Mouse (Mus musculus) intestine, embryonic 15.5 days (tissue): ENCODE results near the gene Ppp4r1. TPM values are rescaled to one million over a fixed set of nuclear protein-coding genes. Genes with fewer than 3 reads are reported as not detected.

Source experiments
- ATAC-seq: fragments of 200-750 bp; cut with Nextera tagmentation; 2 replicates; pipeline ENCODE4 v1.8.0; 2017; ENCODE audit warnings: moderate TSS enrichment, moderate library complexity
- H3K27ac ChIP-seq: fragments of 300-500 bp; sonication (generic); 2 replicates; pipeline ENCODE4 v1.5.1; 2015; ENCODE audit warnings: mild to moderate bottlenecking, inconsistent platforms
- H3K27me3 ChIP-seq: fragments of 300-500 bp; sonication (generic); replicated peaks from 2 replicates; pipeline ENCODE4 v1.6.1; 2015; ENCODE audit warnings: inconsistent platforms
- H3K36me3 ChIP-seq: fragments of 300-500 bp; sonication (generic); 2 replicates; pipeline ENCODE4 v1.6.1; 2015; ENCODE audit warnings: inconsistent platforms
- H3K4me1 ChIP-seq: fragments of 300-500 bp; sonication (generic); replicated peaks from 2 replicates; pipeline ENCODE4 v1.6.1; 2015; ENCODE audit warnings: inconsistent platforms
- H3K4me2 ChIP-seq: fragments of 300-500 bp; sonication (generic); replicated peaks from 2 replicates; pipeline ENCODE4 v1.6.1; 2015; ENCODE audit warnings: mild to moderate bottlenecking, inconsistent platforms
- H3K4me3 ChIP-seq: fragments of 300-500 bp; sonication (generic); replicated peaks from 2 replicates; pipeline ENCODE4 v1.5.1; 2015; ENCODE audit warnings: inconsistent platforms
- H3K9ac ChIP-seq: fragments of 300-500 bp; sonication (generic); 2 replicates; pipeline ENCODE4 v1.6.1; 2015; ENCODE audit warnings: inconsistent platforms
- H3K9me3 ChIP-seq: fragments of 300-500 bp; sonication (generic); 2 replicates; pipeline ENCODE4 v1.6.1; 2016; ENCODE audit warnings: inconsistent platforms
- WGBS: fragments of 180-500 bp; shearing (Covaris S2); methylation state at CpG from one replicate; pipeline ENCODE4 v1.1.7; 2015; 5-methylcytosine and 5-hydroxymethylcytosine counted together
- polyA plus RNA-seq: library from polyadenylated mRNA; unstranded; fragments of >200 nt; fragmentation: Nextera tagmentation; extraction: Ambion mirVana; gene quantifications from 2 replicates; pipeline ENCODE4 v1.2.1, GENCODE M21; 2015

The Ppp4r1 gene
- polyA plus RNA-seq, 1 experiment from 2014 or later, result 35.1 TPM

DNA sequence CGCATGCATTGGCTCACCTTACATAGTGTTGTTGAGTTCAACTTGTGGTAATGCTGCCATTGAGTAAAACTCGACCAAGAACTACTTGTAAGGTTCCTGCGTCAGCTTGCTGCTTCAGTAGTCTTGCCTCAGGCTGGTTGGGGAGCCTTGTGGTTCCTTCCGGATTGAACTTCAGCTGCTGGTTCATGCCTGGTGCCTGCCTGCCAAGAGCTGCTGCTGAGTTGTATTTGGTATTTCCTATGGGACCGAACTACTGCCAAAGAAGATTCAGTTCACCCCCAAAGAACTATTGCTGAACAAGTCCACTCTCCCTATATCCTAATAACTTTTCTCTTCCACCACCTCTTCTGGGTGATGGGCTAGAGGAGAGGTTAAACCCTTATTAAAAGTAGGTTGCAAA lies 107.1 kb downstream of the Ppp4r1 start:
- 86% methylated on average over 5 of the region's 5 CpGs for WGBS
- Histone ChIP-seq H3K9ac (no peak overlapping the region), H3K27ac (no peak overlapping the region), H3K27me3 (no peaks in the 10 kb centered on the region), H3K36me3 (no peaks in the 10 kb centered on the region), H3K9me3 (no peaks in the 10 kb centered on the region), H3K4me1 (no peaks in the 10 kb centered on the region; the same call in 1 of the 2 replicates), H3K4me2 (no peak overlapping the region), H3K4me3 (no peak overlapping the region)
- no peak for ATAC-seq

Other genes starting within 250 kb of the Ppp4r1 start
- gene Tmem232, start 241.8 kb upstream of the Ppp4r1 start, polyA plus RNA-seq, result not detected in 2 replicates
- gene Vapa, start 169.0 kb upstream of the Ppp4r1 start, polyA plus RNA-seq, result 206 and 240 TPM in 2 replicates
- not detected in 2 replicates for gene Txndc2, start 140.4 kb upstream of the Ppp4r1 start, polyA plus RNA-seq
- 26.6 and 32.5 TPM in 2 replicates for gene Rab31, start 9.8 kb upstream of the Ppp4r1 start, polyA plus RNA-seq
- 64.3 and 74.9 TPM in 2 replicates for gene Ralbp1, start 103.2 kb downstream of the Ppp4r1 start, polyA plus RNA-seq
- 74.6 and 82.4 TPM in 2 replicates for gene Twsg1, start 168.7 kb downstream of the Ppp4r1 start, polyA plus RNA-seq